Mouse (Mus musculus) hematopoietic stem cell, adult 5-6 weeks (primary cell): ENCODE measurements at regions not wholly inside any gene's neighbourhood (a gene's known extent, or its start where the extent isn't known, plus 50 kb on each side); places are given as distances from the start of the nearest gene placed in this dataset.

Experiments
- ATAC-seq, 2 experiments: fragments of 125-278 bp in 1 of 2; replicated peaks in 1 of 2; 2 replicates each; pipeline ENCODE4 v1.8.0; 2016 to 2017; ENCODE audit warnings: inconsistent platforms in 2 of 2, mild to moderate bottlenecking in 2 of 2, moderate number of reproducible peaks in 2 of 2, low read depth in 1 of 2, moderate TSS enrichment in 1 of 2; ENCODE audit not compliant: low FRiP score in 2 of 2, poor library complexity in 2 of 2, severe bottlenecking in 2 of 2, insufficient read depth in 1 of 2, low TSS enrichment in 1 of 2

- no peak for ATAC-seq
Observed at GRCm38 (mm10) chr16:72152920-72153319, 155.2 kb upstream of the Robo1 start.

DNA sequence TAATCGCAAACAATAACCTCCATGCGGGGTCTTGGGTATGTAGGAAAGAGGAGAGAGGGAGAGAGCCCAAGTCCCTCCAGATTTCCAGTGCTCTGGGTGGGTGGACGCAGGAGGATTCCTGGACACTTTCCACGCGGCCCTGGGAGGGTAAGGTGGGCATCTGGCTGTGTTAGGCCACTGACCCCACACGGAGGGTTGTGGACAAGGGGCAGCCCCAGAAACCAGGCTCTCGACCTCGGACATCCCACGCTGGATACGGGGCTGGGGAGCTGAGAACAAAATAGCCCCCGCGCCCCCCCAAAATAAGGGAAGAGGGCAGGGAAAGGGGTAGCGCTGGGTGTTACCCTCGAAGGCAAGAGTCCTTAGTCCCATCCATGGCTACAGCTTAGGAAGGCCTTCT, 150.2 kb upstream of the Robo1 start:
- no peak for ATAC-seq

DNA sequence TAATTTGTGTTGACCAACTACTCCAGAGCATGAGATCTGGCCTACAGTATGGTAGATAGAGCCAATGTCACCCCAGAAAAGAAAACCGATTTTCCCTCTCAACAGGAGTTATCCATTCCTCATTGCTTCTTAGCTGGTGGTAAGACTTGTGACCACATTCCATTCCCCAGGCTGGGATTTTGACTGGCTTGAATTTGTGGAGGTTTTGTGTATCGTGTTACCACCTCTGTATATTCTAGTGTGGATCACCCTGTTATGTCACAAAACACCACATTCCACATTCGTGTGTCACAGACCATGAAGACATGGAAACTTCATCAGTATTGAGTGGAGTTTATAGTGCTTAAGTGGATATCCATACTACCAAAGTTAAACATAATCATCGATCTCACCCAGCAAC, 148.7 kb upstream of the Robo1 start:
- no peak for ATAC-seq

DNA sequence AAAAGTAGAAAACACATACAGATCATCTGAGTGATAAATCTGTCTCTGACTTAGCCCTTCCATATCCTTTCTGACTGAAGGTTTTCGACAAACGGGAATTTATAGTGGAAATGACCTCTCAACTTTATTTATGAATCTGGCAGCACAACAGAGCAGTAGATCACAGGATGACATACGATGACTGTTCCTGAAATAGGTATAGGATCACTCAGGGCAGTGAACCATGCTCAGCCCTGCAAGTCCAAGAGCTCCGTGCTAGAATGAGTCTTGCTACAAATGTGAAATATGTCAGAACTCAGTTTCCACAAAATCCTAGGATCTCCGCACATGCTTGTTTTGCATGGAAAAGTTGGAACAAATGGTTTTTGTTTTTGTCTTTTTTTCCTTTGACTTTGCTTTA, 132.4 kb upstream of the Robo1 start:
- ATAC-seq = no peak

GRCm38 (mm10) chr16:72194320-72194719, 113.8 kb upstream of the Robo1 start:
- no peak for ATAC-seq

DNA sequence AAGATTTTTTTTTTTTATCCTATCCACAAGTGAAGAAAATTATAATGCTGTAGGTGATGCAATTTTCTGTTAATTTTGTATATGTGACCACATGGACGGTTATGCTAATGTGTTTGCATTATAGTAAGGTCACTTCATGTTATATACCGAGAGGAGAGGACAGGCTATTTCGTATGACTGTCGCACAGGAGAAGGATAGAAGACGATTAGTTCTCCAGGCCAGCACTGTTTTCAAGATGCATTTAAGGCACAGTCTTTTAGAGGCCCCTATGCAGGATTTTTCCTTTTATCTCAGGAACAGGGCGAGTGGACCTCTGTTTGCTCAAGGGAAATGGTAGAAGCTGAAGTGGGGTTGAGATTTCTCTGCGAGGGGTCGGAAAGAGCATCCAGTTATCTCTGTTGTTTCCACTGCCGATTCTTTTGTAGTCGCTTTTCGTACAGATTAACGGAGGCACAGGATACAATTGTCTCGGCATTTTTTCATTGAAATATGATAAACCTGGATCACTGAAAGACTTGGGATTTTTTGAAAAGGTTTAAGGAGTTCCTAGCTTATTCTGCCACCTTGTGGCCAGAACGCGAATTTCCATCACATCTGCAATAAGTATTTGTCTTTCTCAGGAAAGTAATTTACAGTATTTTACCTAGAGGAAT, 92.6 kb upstream of the Robo1 start:
- ATAC-seq = peak; percentile 32 to 39; a peak in 1 of 4 replicates

DNA sequence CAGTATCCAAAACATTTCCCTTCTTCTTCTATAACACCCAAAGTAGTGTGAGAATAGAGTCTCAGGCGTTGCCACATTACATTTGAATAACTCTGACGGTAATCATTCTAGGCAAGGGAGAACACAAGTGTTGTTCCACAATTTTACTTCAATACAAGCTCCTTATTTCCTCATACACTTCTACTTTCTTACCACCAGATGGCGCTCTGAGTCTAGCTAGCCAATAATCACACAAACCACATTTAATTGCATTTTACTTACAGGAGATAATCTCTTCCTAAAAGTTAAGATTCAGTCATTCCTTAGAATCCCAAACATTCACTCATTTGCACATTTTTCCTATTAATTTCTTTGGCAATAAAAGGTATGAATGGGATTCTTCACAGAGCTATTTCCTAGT, 90.1 kb upstream of the Robo1 start:
- ATAC-seq = no peak; a peak in 1 of 4 replicates

GRCm38 (mm10) chr16:72221912-72222502, 86.1 kb upstream of the Robo1 start:
- ATAC-seq = no peak

GRCm38 (mm10) chr16:72223860-72224259, 84.2 kb upstream of the Robo1 start:
- ATAC-seq = no peak

DNA sequence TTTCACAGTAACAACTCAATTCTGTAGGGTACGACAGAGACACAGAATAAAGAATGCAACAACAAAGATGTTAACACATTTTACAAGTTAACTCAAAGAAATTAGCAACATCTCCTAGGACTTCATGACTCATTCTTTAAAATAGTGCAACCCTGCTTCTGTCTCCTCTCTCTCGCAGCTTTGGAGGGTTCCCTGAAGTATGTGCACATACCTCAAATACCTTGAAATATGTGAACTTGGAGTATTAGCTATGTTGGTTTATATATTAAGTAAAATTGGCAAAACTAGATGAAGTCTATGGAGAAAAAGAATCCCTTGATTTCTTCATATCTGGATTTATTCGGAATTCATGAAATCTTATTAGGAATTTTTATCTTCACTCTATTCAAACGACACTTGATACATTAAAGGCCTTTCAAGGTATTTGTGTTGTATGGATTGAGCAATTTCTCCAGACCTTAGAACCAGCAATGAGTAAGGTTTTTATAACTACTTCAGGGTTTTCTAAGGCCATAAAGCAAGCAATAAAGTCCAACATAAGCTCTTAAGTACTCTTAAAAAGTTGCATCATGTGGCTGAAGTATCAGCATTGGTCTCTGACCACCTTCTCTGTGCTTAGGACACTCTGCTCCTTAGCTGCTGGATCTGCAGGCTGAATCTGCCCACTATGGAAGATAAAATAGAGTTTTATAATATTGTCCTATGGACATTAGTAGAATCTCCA, 82.8 kb upstream of the Robo1 start:
- no peak for ATAC-seq

GRCm38 (mm10) chr16:72234366-72234765, 73.7 kb upstream of the Robo1 start:
- ATAC-seq = no peak

- ATAC-seq = no peak
Observed at GRCm38 (mm10) chr16:72239631-72240030, 68.5 kb upstream of the Robo1 start.

GRCm38 (mm10) chr16:72256388-72256787, 51.7 kb upstream of the Robo1 start:
- no peak for ATAC-seq
